Mouse (Mus musculus) embryonic facial prominence, embryonic 12.5 days (tissue): ENCODE data around the gene Vsig8. TPM values are rescaled to one million over a fixed set of nuclear protein-coding genes. Genes with fewer than 3 reads are reported as not detected.
A peak's percentile ranks its signal among the peaks of the same experiment; 100 is the strongest.

Source experiments
- ATAC-seq: fragments of 200-750 bp; cut with Nextera tagmentation; 2 replicates; pipeline ENCODE4 v1.8.0; 2017; ENCODE audit not compliant: insufficient number of reproducible peaks, insufficient read depth, low FRiP score, low TSS enrichment
- H3K27ac ChIP-seq: fragments of 300-500 bp; sonication (generic); 2 replicates; pipeline ENCODE4 v1.5.1; 2016; ENCODE audit warnings: mild to moderate bottlenecking
- H3K27me3 ChIP-seq: fragments of 300-500 bp; sonication (generic); 2 replicates; pipeline ENCODE4 v1.6.1; 2016; ENCODE audit warnings: mild to moderate bottlenecking, moderate library complexity
- H3K36me3 ChIP-seq: fragments of 300-500 bp; sonication (generic); 2 replicates; pipeline ENCODE4 v1.6.1; 2016; ENCODE audit warnings: mild to moderate bottlenecking
- H3K4me1 ChIP-seq: fragments of 300-500 bp; sonication (generic); 2 replicates; pipeline ENCODE4 v1.6.1; 2016
- H3K4me2 ChIP-seq: fragments of 300-500 bp; sonication (generic); replicated peaks from 2 replicates; pipeline ENCODE4 v1.6.1; 2016; ENCODE audit warnings: mild to moderate bottlenecking, moderate library complexity
- H3K4me3 ChIP-seq: fragments of 300-500 bp; sonication (generic); 2 replicates; pipeline ENCODE4 v1.5.1; 2016; ENCODE audit warnings: mild to moderate bottlenecking
- H3K9ac ChIP-seq: fragments of 300-500 bp; sonication (generic); 2 replicates; pipeline ENCODE4 v1.6.1; 2016; ENCODE audit warnings: mild to moderate bottlenecking, moderate library complexity
- H3K9me3 ChIP-seq: fragments of 300-500 bp; sonication (generic); 2 replicates; pipeline ENCODE4 v1.6.1; 2016; ENCODE audit warnings: mild to moderate bottlenecking, moderate library complexity
- WGBS: fragments of 180-500 bp; shearing (Covaris S2); methylation state at CpG from one replicate; pipeline ENCODE4 v1.1.7; 2016; 5-methylcytosine and 5-hydroxymethylcytosine counted together
- polyA plus RNA-seq: library from polyadenylated mRNA; unstranded; fragments of >200 nt; fragmentation: Nextera tagmentation; extraction: Ambion mirVana; gene quantifications from 2 replicates; pipeline ENCODE4 v1.2.1, GENCODE M21; 2016

Vsig8 gene
- polyA plus RNA-seq, 1 experiment from 2014 or later = not detected

DNA sequence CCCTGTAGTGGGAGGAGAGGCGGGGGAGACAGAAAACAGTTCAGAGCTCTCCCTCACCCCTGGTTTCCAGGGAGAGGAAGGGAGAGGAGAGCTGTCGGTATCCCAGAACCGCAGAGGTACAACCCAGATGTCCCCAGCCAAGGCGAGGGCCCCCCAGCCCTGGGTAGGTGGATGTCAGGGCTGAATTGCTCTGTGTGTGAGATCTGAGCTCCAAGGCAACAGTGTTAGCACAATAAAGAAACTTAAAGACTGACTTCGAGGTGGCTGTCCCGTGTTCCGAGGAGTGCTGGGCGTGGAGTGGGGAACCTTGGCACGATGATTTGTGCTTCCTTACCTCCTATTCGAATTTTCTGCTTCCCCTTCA, 7.7 kb downstream of the Vsig8 start:
- no peaks in the 10 kb centered on the region for H3K9me3 ChIP-seq
- H3K4me2 ChIP-seq = peak overlapping the region; percentile 98
- H3K4me1 ChIP-seq = peaks cover 14% of the 10 kb centered on the region
- H3K36me3 ChIP-seq = no peaks in the 10 kb centered on the region
- H3K4me3 ChIP-seq = peak overlapping the region; percentile 60
- WGBS = 6% methylated on average over 10 of the region's 10 CpGs
- ATAC-seq = no peak; the same call in 1 of the 2 replicates
- peaks cover 42% of the 10 kb centered on the region for H3K27me3 ChIP-seq
- no peak overlapping the region for H3K27ac ChIP-seq
- peak overlapping the region; percentile 62 for H3K9ac ChIP-seq

DNA sequence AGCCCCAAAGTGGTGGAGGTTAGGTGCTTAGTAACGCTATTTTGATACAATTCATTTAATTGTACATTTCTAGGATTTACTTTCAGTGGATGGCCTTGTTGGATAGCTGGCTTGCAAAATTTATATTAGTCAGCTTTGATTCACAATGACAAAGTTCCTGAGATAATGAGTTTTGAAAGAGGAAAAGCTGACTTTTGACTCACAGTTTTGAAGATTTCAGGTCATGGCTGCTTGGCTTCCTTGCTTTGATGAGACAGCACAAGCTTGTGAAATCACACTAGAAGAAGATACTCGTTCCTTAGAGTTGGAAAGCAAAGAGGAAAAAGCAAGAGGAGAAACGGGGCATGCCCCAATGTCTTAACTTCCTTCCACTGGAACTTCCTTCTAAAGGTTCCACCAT, 10.4 kb downstream of the Vsig8 start:
- no peaks in the 10 kb centered on the region for H3K9me3 ChIP-seq
- no peak overlapping the region for H3K4me2 ChIP-seq
- H3K4me1 ChIP-seq = peaks cover 17% of the 10 kb centered on the region
- no peak overlapping the region for H3K27ac ChIP-seq
- no peak overlapping the region for H3K9ac ChIP-seq
- 68% methylated on average over 3 of the region's 3 CpGs for WGBS
- H3K36me3 ChIP-seq = no peaks in the 10 kb centered on the region
- no peak for ATAC-seq
- H3K4me3 ChIP-seq = no peak overlapping the region
- H3K27me3 ChIP-seq = peaks cover 23% of the 10 kb centered on the region

DNA sequence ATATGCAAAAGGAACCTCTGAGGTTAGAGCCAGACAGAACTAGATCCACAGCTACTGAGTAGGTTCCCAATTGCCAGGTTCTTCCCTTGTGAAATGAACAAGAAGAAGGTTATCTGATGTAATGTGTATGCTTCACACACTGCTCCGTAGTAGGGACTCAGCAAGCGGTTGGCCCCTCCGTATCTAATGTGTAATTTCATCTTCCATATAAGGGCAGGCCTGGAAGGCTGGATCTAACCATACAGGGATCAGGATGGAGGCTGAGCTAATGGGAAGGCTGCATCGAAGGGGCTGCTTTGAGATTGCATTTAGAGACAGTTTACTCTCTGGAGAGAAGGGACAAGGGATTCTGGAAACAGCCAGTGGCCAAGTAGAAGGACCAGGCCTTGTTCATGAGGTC, 12.0 kb downstream of the Vsig8 start:
- Histone ChIP-seq H3K4me1 (peaks cover 6% of the 10 kb centered on the region; the same call in 1 of the 2 replicates), H3K9me3 (no peaks in the 10 kb centered on the region), H3K36me3 (no peaks in the 10 kb centered on the region), H3K4me3 (no peak overlapping the region), H3K27ac (no peak overlapping the region), H3K4me2 (no peak overlapping the region), H3K27me3 (peaks cover 7% of the 10 kb centered on the region), H3K9ac (no peak overlapping the region)
- 42% methylated on average over 4 of the region's 4 CpGs for WGBS
- ATAC-seq = no peak

DNA sequence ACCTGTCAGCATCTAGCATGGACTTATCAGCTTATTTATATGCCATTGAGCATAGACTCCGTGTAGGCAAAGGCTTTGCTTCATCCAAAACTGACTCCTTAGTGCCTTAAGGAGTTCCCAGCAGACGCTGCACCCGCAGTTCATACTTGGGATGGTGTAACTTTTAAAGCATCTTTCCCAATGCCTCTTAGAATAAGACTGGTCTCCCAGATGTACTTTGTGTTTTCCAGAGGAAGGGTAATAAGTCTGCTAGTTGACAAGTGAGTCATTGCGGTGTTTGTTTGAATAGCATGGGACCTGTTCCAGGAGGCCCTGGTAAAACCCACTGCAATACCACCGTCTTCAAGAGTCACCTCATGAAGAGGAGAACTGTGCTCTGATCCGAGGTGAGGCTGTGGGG, 24.4 kb downstream of the Vsig8 start:
- Histone ChIP-seq H3K4me2 (no peak overlapping the region), H3K9ac (no peak overlapping the region), H3K36me3 (no peaks in the 10 kb centered on the region), H3K27me3 (peaks cover 17% of the 10 kb centered on the region), H3K9me3 (no peaks in the 10 kb centered on the region), H3K27ac (no peak overlapping the region), H3K4me3 (no peak overlapping the region), H3K4me1 (no peaks in the 10 kb centered on the region)
- ATAC-seq = no peak
- 79% methylated on average over 6 of the region's 6 CpGs for WGBS

DNA sequence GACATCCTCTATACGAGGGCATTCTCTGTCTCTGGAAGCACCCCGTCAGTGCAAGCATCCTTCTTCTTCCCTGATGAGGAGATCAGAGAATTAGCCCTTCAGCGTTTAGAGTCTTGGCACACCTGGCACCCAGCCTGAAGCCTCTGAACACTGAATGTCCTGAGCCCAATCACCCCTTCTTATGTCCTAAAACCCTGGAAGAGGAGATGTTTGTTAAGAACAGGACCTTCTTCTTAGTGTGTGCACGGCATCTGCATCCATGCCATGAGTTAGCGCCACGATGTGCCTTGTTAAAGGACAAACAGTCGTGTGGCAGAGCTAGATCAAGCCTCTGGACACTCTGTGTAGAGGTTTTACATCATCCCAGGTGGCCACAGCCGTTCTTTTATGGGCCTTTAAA, 26.7 kb downstream of the Vsig8 start:
- Histone ChIP-seq H3K27ac (no peak overlapping the region), H3K4me1 (no peaks in the 10 kb centered on the region; the same call in 1 of the 2 replicates), H3K9me3 (no peaks in the 10 kb centered on the region), H3K4me2 (no peak overlapping the region), H3K36me3 (no peaks in the 10 kb centered on the region), H3K4me3 (no peak overlapping the region), H3K9ac (no peak overlapping the region), H3K27me3 (peaks cover 32% of the 10 kb centered on the region)
- 86% methylated on average over 8 of the region's 8 CpGs for WGBS
- ATAC-seq = no peak

DNA sequence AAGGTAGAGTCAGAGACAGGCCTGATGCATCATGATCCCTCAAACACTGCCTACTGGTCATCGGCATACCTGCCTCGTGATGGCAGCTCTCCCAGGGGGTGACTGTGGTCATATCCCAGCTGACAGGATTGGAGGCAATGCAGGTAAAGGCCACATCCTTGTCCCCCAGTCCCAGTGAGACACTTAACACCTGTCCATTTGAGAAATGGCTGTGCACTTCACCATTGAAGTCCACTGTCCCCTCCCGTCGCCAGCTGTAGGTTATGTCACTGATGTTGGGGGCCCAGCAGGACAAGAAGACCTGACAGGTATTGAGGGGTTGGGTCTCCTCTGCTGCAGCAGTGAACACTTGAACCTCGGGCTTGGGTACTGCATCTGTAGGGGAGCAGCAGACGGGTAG, 28.5 kb downstream of the Vsig8 start:
- Histone ChIP-seq H3K4me2 (no peak overlapping the region), H3K4me3 (no peak overlapping the region), H3K4me1 (no peaks in the 10 kb centered on the region; the same call in 1 of the 2 replicates), H3K27ac (no peak overlapping the region), H3K36me3 (no peaks in the 10 kb centered on the region), H3K9me3 (no peaks in the 10 kb centered on the region), H3K27me3 (peaks cover 35% of the 10 kb centered on the region), H3K9ac (no peak overlapping the region)
- no peak for ATAC-seq
- 84% methylated on average over 6 of the region's 6 CpGs for WGBS

DNA sequence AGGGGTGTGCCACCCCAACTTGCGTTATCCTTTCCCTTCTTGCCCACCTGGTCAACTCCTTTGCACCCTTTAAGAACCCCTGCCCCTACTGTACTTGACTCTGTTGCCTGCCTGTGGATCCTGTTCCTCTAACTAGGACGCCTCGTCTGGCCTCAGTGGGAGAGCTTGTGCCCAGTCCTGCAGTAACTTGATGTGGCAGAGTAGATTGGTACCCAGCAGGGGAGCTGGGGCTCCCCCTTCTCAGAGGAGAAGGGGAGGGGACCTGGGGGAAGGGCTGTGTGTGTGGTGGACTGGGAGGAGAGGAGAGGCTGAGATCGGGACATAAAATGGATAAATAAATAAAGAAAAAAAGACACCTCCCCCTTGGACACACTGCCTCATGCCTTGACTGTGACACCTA, 29.3 kb downstream of the Vsig8 start:
- no peaks in the 10 kb centered on the region for H3K9me3 ChIP-seq
- WGBS = 51% methylated on average over 4 of the region's 4 CpGs
- ATAC-seq = no peak; the same call in 1 of the 2 replicates

DNA sequence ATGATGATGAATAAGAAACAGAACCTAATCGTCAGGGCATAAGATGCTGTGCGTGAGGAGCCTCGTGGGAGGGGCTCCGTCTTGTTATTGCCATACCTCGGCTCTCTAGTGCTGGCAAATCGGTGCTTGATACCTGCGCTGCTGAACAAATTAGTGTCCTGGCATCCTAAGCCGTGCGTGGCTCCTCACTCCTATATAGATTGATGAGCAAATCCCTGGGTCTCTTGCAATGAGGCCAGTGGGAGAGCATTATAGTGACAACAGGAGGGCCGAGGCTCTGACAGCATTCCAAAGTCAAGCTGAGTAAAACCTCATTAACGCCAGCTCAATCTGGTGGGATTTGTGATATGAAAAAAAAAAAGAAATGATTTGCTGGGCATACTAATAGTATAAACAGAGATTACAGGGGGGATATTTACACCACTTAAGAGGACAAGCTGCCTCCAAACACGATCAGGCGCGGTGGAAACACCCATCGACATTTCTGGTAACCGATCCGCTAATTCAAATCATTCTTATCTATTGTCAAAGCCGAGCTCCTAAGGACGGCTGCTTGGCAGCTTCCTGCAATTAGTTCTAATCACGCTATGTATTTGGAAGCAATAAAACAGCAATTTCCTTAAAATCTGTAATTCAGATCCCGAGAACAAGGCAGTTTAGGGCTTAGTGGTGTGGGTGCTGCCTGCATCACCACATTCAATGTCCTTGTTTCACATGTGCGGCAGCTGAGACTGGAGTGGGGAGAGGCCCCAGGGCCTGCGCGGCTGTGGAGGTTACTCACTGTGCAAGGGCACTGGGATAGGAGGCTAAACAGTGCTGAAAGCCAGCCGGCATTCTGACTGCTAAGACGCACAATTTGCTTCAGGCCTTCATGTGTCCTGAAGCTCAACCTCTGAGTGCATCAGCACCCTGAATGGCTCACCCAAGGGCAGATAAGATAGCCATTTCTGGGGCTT, 30.2 kb downstream of the Vsig8 start:
- Histone ChIP-seq H3K27ac (no peak overlapping the region), H3K4me1 (no peaks in the 10 kb centered on the region; the same call in 1 of the 2 replicates), H3K9ac (no peak overlapping the region), H3K4me2 (no peak overlapping the region), H3K4me3 (no peak overlapping the region), H3K9me3 (no peaks in the 10 kb centered on the region), H3K36me3 (no peaks in the 10 kb centered on the region), H3K27me3 (peaks cover 35% of the 10 kb centered on the region)
- 24% methylated on average over 26 of the region's 26 CpGs for WGBS
- peak; percentile 69; the same call in 1 of the 2 replicates for ATAC-seq

More for the DNA sequence above, 29.3 kb downstream of the Vsig8 start:
- no peak overlapping the region for H3K4me2 ChIP-seq
- peaks cover 35% of the 10 kb centered on the region for H3K27me3 ChIP-seq
- no peak overlapping the region for H3K9ac ChIP-seq
- no peak overlapping the region for H3K27ac ChIP-seq
- no peaks in the 10 kb centered on the region; the same call in 1 of the 2 replicates for H3K4me1 ChIP-seq
- H3K4me3 ChIP-seq = no peak overlapping the region
- H3K36me3 ChIP-seq = no peaks in the 10 kb centered on the region

DNA sequence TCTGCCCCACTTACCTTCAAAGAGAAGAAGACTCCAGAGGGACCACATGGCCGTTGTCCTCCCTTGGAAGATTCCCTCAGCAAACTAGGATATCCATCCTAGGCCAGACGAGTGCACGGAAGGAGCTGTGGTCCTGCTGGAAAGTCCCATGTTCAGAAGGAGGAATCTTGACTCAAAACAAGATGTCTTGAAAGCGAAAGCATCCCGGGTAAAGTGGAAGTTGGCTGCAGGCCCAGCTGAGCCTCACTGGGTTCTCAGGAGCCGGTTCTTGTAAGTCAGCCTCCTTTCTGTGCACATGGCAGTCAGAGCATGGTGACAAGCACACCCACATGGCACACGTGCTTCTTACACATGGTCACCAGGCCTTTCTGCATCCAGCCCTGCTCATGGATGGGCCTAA, 34.6 kb downstream of the Vsig8 start, which contains the start of gene Slamf8:
Gene Slamf8 (minus strand): TSS at position 184 of the 400 bp plus-strand sequence.
- Histone ChIP-seq H3K27me3 (peaks cover 16% of the 10 kb centered on the region; the same call in 1 of the 2 replicates), H3K4me2 (no peak within 1 kb of the TSS), H3K9me3 (no peaks in the 10 kb centered on the region), H3K9ac (no peak within 1 kb of the TSS), H3K27ac (no peak within 1 kb of the TSS), H3K4me1 (no peaks in the 10 kb centered on the region; the same call in 1 of the 2 replicates), H3K4me3 (no peak within 1 kb of the TSS), H3K36me3 (no peaks in the 10 kb centered on the region)
- no peak for ATAC-seq
- 88% methylated on average over 7 of the region's 7 CpGs for WGBS

DNA sequence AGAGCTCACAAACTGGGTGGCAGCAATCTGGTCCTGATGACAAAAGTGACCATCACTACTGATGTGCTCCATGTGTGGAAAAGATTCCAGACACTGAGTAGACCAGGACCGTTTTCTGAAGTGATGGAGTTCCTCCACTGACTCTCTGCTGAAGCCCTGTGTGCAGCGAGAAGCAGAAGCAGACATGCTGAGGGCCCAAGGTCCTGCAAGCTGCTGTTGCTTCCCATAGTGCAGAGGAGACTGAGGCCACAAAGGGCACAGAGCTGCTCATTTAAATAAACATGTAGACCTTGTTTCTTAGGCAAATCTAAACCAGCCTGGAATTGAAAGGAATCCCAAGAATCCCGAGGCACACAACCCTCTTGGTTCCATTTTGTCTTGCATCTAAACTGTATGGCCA, 37.6 kb downstream of the Vsig8 start:
- no peak overlapping the region for H3K4me2 ChIP-seq
- H3K4me1 ChIP-seq = no peaks in the 10 kb centered on the region
- H3K9ac ChIP-seq = no peak overlapping the region
- H3K27ac ChIP-seq = no peak overlapping the region
- no peaks in the 10 kb centered on the region for H3K27me3 ChIP-seq
- H3K36me3 ChIP-seq = no peaks in the 10 kb centered on the region
- 61% methylated on average over 3 of the region's 3 CpGs for WGBS
- H3K4me3 ChIP-seq = no peak overlapping the region
- H3K9me3 ChIP-seq = no peaks in the 10 kb centered on the region
- ATAC-seq = no peak

DNA sequence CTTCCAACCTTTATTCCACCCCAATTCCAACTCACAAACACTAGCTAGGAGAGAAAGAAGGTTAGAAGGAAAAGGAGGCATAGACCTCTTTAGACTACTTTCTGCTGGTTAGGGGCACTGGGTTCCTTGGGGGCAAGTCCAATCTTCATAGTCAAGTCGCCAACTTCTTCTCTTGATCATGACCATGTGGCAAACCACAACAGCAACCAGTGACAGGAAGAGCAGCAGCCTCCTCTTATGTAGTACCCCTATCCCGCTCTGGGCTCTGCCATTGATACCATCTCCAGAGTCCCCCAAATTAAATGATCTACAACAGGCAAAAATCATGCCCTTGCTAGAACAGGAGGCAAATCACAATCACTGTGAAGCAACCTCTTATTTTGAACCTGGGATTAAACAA, 38.2 kb downstream of the Vsig8 start:
- no peaks in the 10 kb centered on the region for H3K36me3 ChIP-seq
- no peak overlapping the region for H3K9ac ChIP-seq
- WGBS = 77% methylated on average over 2 of the region's 2 CpGs
- H3K4me2 ChIP-seq = no peak overlapping the region
- H3K27me3 ChIP-seq = no peaks in the 10 kb centered on the region
- H3K9me3 ChIP-seq = no peaks in the 10 kb centered on the region
- no peaks in the 10 kb centered on the region for H3K4me1 ChIP-seq
- ATAC-seq = no peak
- H3K4me3 ChIP-seq = no peak overlapping the region
- no peak overlapping the region for H3K27ac ChIP-seq

DNA sequence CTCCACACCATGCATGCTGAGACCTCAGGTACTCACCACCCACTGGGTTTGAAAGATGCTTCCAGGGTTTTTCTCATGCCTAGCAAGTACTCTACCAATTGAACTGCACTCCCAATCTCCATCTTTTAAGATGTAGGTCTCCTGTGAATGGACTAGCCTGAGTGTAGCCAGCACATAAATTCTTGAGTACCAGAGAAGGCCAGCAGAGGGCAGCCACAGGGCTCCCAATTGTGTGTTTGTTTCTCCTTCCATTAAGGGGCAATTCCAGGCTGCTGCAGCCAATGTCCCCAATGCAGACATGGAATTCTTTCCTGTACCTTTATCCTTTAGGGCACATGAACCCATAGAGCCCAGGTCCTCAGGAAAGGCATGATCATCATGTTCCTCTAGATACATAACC, 38.8 kb downstream of the Vsig8 start:
- H3K4me1 ChIP-seq = no peaks in the 10 kb centered on the region
- no peak overlapping the region for H3K4me2 ChIP-seq
- no peak overlapping the region for H3K4me3 ChIP-seq
- H3K9me3 ChIP-seq = no peaks in the 10 kb centered on the region
- no peak overlapping the region for H3K9ac ChIP-seq
- no peak for ATAC-seq
- H3K36me3 ChIP-seq = no peaks in the 10 kb centered on the region
- no peak overlapping the region for H3K27ac ChIP-seq
- H3K27me3 ChIP-seq = no peaks in the 10 kb centered on the region
